Mouse (Mus musculus) adrenal gland, adult 8-10 months (tissue): ENCODE results near the gene Cbr1. TPM values are rescaled to one million over a fixed set of nuclear protein-coding genes. Genes with fewer than 3 reads are reported as not detected.

ENCODE experiments used
- DNase-seq: peaks from one replicate; pipeline ENCODE4 v3.0.0; 2022
- total RNA-seq, 4 experiments: library from RNA; stranded (reverse); gene quantifications; 2 replicates each; pipeline ENCODE4 v1.2.4; 2022

Cbr1 gene
- 10 to 100 TPM; 82.7 to 91.9 (median 88.0) TPM for total RNA-seq

GRCm38 (mm10) chr16:93605553-93605952, at the start of gene Cbr1:
Gene Cbr1 (plus strand): TSS chr16:93605853.
- no peak for DNase-seq

GRCm38 (mm10) chr16:93557646-93558045, 48.0 kb upstream of the Cbr1 start:
- no peak for DNase-seq

GRCm38 (mm10) chr16:93558499-93558898, 47.2 kb upstream of the Cbr1 start:
- no peak for DNase-seq

GRCm38 (mm10) chr16:93572383-93572782, 33.3 kb upstream of the Cbr1 start:
- DNase-seq = no peak

- no peak for DNase-seq
These were observed 32.2 kb upstream of the Cbr1 start for GRCm38 (mm10) chr16:93573434-93573833.

- DNase-seq = no peak
These were observed 31.0 kb upstream of the Cbr1 start for GRCm38 (mm10) chr16:93574521-93575191.

- DNase-seq = no peak
These were observed 30.1 kb upstream of the Cbr1 start for GRCm38 (mm10) chr16:93575574-93575973.

- DNase-seq = peak; percentile 45
These were observed 29.1 kb upstream of the Cbr1 start for GRCm38 (mm10) chr16:93576412-93577082.

GRCm38 (mm10) chr16:93578346-93579005, 27.2 kb upstream of the Cbr1 start:
- DNase-seq = no peak

- no peak for DNase-seq
These were observed 24.5 kb upstream of the Cbr1 start for GRCm38 (mm10) chr16:93581125-93581524.

GRCm38 (mm10) chr16:93584976-93585702, 20.5 kb upstream of the Cbr1 start:
- DNase-seq = no peak

- no peak for DNase-seq
These were observed 19.9 kb upstream of the Cbr1 start for GRCm38 (mm10) chr16:93585703-93586205.

- no peak for DNase-seq
These were observed 19.3 kb upstream of the Cbr1 start for GRCm38 (mm10) chr16:93586382-93586781.

GRCm38 (mm10) chr16:93588281-93588680, 17.4 kb upstream of the Cbr1 start:
- DNase-seq = no peak

- no peak for DNase-seq
These were observed 14.7 kb upstream of the Cbr1 start for GRCm38 (mm10) chr16:93590915-93591314.

GRCm38 (mm10) chr16:93591450-93592430, 13.9 kb upstream of the Cbr1 start:
- DNase-seq = no peak

GRCm38 (mm10) chr16:93592711-93593110, 12.9 kb upstream of the Cbr1 start:
- DNase-seq = no peak

GRCm38 (mm10) chr16:93593406-93593805, 12.2 kb upstream of the Cbr1 start:
- DNase-seq = peak; percentile 62

- no peak for DNase-seq
These were observed 11.2 kb upstream of the Cbr1 start for GRCm38 (mm10) chr16:93594448-93594847.

GRCm38 (mm10) chr16:93595766-93596165, 9.9 kb upstream of the Cbr1 start:
- DNase-seq = no peak

GRCm38 (mm10) chr16:93596807-93597206, 8.8 kb upstream of the Cbr1 start:
- no peak for DNase-seq
